Mouse (Mus musculus) embryonic fibroblast, embryonic 13.5 days (primary cell): ENCODE results near the gene Tdpoz5. TPM values are rescaled to one million over a fixed set of nuclear protein-coding genes. Genes with fewer than 3 reads are reported as not detected.
"Not testable (repeated sequence)": the region's sequence is repeated elsewhere in the genome, so short reads cannot be mapped to it uniquely, and the experiment has no call there.

ENCODE experiments used
- H3K27ac ChIP-seq: 2 replicates; pipeline ENCODE4 v1.5.1; 2012; ENCODE audit warnings: low read length, control low read depth, inconsistent platforms; ENCODE audit not compliant: insufficient read depth
- H3K4me1 ChIP-seq: 2 replicates; pipeline ENCODE4 v1.6.1; 2011; ENCODE audit warnings: low read length; ENCODE audit not compliant: control insufficient read depth, insufficient read depth
- H3K4me3 ChIP-seq: 2 replicates; pipeline ENCODE4 v1.5.1; 2011; ENCODE audit warnings: mild to moderate bottlenecking, control low read depth, low read length; ENCODE audit not compliant: insufficient read depth
- polyA plus RNA-seq: library from polyadenylated mRNA; stranded (reverse); fragments of >200 nt; gene quantifications from 2 replicates; pipeline ENCODE4 v1.2.4, GENCODE M21; 2011; ENCODE audit warnings: low read depth; ENCODE audit not compliant: missing spikeins, insufficient read length

Gene Tdpoz5
- polyA plus RNA-seq, result not detected in 2 replicates

DNA sequence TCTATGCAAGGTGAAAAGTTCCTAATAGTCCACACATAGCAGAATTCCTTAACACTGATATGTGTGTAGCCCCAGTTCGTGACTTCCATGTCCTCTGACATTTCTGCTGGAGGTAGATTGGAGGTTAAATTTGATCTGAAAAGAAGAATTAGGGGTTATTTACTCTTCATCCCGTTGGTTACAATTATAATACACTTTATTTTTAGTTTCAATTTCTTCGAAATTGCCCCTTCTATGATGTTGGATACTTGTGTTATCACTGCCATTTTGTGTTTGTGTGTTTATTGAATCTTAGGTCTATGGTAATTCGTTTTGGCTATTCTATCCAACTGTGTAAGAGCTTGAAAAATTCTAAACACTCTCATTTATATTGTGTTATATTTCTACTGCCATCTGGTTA lies at the start of gene Tdpoz5:
Gene Tdpoz5 (minus strand): TSS at position 101 of the 400 bp plus-strand sequence.
- not testable (repeated sequence) for H3K4me1 ChIP-seq, H3K4me3 ChIP-seq, H3K27ac ChIP-seq

DNA sequence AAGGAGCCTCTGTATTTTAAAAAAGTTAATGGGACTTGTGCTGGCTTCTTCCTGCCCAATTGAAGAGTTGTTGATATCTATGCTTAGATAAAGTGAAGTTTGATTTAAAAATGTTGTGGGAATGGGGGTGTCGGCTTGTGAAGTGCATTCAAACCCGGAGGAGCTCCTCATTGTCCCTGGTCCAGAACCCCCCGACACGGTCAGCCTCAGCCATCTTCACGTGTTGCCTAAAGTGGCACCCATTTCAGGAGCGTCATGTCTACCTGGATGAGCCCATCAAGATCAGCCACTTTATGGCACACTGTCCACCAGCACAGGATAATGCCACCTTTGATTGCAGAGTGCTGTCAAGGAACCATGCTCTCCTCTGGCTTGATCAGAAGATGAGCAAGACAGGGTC lies 7.8 kb upstream of the Tdpoz5 start:
- not testable (repeated sequence) for H3K27ac ChIP-seq, H3K4me3 ChIP-seq, H3K4me1 ChIP-seq

DNA sequence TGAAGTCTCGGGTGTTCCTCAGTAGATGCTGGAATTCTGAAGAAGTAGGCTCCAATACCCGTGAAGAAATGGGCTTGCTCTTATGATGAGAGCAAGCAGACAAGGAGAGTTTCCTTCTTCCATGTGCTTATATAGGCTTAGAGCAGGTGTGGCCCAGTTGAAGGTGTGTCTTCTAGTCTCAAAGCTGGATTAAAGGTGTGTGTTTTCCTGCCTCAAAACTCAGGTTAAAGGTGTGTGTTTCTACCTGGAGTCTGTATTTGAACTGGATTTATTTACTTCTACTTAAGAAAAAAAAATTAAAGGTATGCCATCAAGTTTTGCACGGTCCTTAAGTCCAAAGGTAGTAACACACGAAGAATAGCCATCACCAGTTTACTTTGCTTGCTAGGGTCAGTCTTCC lies 17.7 kb downstream of the Tdpoz5 start, which contains the start of gene Gm9117:
Gene Gm9117 (minus strand): TSS at position 101 of the 400 bp plus-strand sequence.
- H3K4me3 ChIP-seq, H3K4me1 ChIP-seq, H3K27ac ChIP-seq: not testable (repeated sequence)

DNA sequence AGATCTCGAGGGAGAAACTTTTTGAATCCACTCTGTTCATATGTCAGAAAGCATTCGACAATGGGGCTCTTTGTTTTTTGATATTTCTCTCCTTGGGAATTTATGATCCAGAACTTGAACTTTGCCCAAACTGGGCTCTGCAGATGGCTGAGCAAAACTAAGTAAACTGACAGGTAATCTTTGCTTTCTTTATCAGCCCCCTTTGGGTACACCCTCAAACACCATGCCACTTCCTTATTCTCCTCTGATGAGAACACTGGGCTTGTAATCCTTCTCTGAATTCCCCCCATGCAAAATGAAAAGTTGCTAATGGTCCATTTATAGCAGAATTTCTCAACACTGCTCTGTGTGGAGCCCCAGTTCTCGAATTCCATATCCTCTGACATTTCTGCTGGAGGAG lies 22.7 kb downstream of the Tdpoz5 start:
- not testable (repeated sequence) for H3K27ac ChIP-seq, H3K4me1 ChIP-seq, H3K4me3 ChIP-seq

Other genes starting within 250 kb of the Tdpoz5 start
- not detected in 2 replicates for gene Gm5773, start 188.3 kb downstream of the Tdpoz5 start, polyA plus RNA-seq
- gene Tdpoz4, start 164.9 kb downstream of the Tdpoz5 start, polyA plus RNA-seq, result not detected in 2 replicates
- gene Tdpoz3, start 135.3 kb downstream of the Tdpoz5 start, polyA plus RNA-seq, result not detected in 2 replicates
- gene Gm9117, start 17.8 kb downstream of the Tdpoz5 start, polyA plus RNA-seq, result not detected in 2 replicates
- not detected in 2 replicates for gene Gm9125, start 93.6 kb upstream of the Tdpoz5 start, polyA plus RNA-seq
- not detected in 2 replicates for gene Gm10697, start 111.3 kb upstream of the Tdpoz5 start, polyA plus RNA-seq
- gene Gm10696, start 216.9 kb upstream of the Tdpoz5 start, polyA plus RNA-seq, result not detected in 2 replicates
- gene Gm5286, start 235.4 kb upstream of the Tdpoz5 start, polyA plus RNA-seq, result not detected in 2 replicates